In genomic region chr10:93130456-93130940, GRCm38 (mm10) we compare ENCODE assay signal across 13 mouse cellular contexts. TPM values are rescaled to one million over a fixed set of nuclear protein-coding genes. Genes with fewer than 3 reads are reported as not detected.
A peak's percentile ranks its signal among the peaks of the same experiment; 100 is the strongest.
DNase-seq lines count a peak whose midpoint lies in the region; ATAC-seq lines count a peak whose summit lies in the region.
"Had no signal": no experiment of that assay in that cellular context is flagged by ENCODE, and none has a peak within 500 bp of the region (broad histone marks: within the 10 kb centered on the region; RNA-seq: fewer than 3 reads in every experiment).

No protein-coding gene starts in this region.

- ATAC-seq in midbrain, embryonic 12.5 days (ENCODE audit: low FRiP score, low read depth) = no peak

- no peaks in the 10 kb centered on the region for H3K36me3 ChIP-seq in heart, embryonic 10.5 days
- H3K36me3 ChIP-seq in midbrain, embryonic 12.5 days = no peaks in the 10 kb centered on the region
- H3K36me3 ChIP-seq: limb, embryonic 12.5 days; lung, embryonic 15.5 days had no signal

- intact Hi-C loops in heart, postnatal 25 days (cut with DNase I) = no loop called here

- H3K9me3 ChIP-seq in heart, embryonic 10.5 days = no peaks in the 10 kb centered on the region
- no peaks in the 10 kb centered on the region for H3K9me3 ChIP-seq in midbrain, embryonic 12.5 days
- H3K9me3 ChIP-seq: limb, embryonic 12.5 days; lung, embryonic 15.5 days had no signal

- DNase-seq in heart, postnatal 25 days (ENCODE audit: low spot score) = peak; percentile 23
- no peak for DNase-seq in heart, embryonic 10.5 days (ENCODE audit: low spot score)
- peak; percentile 25 for DNase-seq in urinary bladder, postnatal 14 days (ENCODE audit: low spot score)
- DNase-seq in urinary bladder, postnatal 25 days (ENCODE audit: low spot score) = no peak
- no peak for DNase-seq in thymus, postnatal 25 days
- no peak for DNase-seq in frontal cortex, postnatal 14 days (ENCODE audit: low spot score in 2 of 2)
- no peak for DNase-seq in spleen, postnatal 10 days (ENCODE audit: low spot score in 2 of 2)
- DNase-seq: cerebellum, postnatal 10 days; gastrocnemius, postnatal 25 days; kidney, adult 2 months had no signal

- H3K4me1 ChIP-seq in heart, embryonic 10.5 days = no peaks in the 10 kb centered on the region
- peaks cover 12% of the 10 kb centered on the region; the same call in 1 of the 2 replicates for H3K4me1 ChIP-seq in midbrain, embryonic 12.5 days
- H3K4me1 ChIP-seq: limb, embryonic 12.5 days; lung, embryonic 15.5 days had no signal

- no peak overlapping the region for H3K9ac ChIP-seq in midbrain, embryonic 12.5 days (replicated peaks)
- H3K9ac ChIP-seq: limb, embryonic 12.5 days; lung, embryonic 15.5 days had no signal

- H3K4me3 ChIP-seq in heart, embryonic 10.5 days = no peak overlapping the region
- no peak overlapping the region for H3K4me3 ChIP-seq in midbrain, embryonic 12.5 days
- H3K4me3 ChIP-seq: limb, embryonic 12.5 days; lung, embryonic 15.5 days had no signal

- WGBS in heart, embryonic 10.5 days = 74% methylated on average over 10 of the region's 10 CpGs
- WGBS in midbrain, embryonic 12.5 days = 43% methylated on average over 10 of the region's 10 CpGs

- no peak overlapping the region for H3K4me2 ChIP-seq in midbrain, embryonic 12.5 days (replicated peaks)
- H3K4me2 ChIP-seq: limb, embryonic 12.5 days; lung, embryonic 15.5 days had no signal

- H3K27ac ChIP-seq in heart, embryonic 10.5 days = no peak overlapping the region
- H3K27ac ChIP-seq in midbrain, embryonic 12.5 days (replicated peaks) = 0 out of 2 replicates have a peak overlapping the region, but pooled peaks have one; percentile 10
- H3K27ac ChIP-seq: limb, embryonic 12.5 days; lung, embryonic 15.5 days had no signal

- H3K27me3 ChIP-seq in heart, embryonic 10.5 days (ENCODE audit: insufficient read depth, poor library complexity, severe bottlenecking) = no peaks in the 10 kb centered on the region
- H3K27me3 ChIP-seq in midbrain, embryonic 12.5 days = no peaks in the 10 kb centered on the region
- H3K27me3 ChIP-seq: limb, embryonic 12.5 days; lung, embryonic 15.5 days had no signal

RNA-seq across cellular contexts. Expression of gene Cdk17, which starts 30.2 kb away (rescaled TPM):
- total RNA-seq in heart, postnatal 25 days (2021) = 10 to 100 TPM; 16.2 to 19.7 TPM
- polyA plus RNA-seq in heart, embryonic 10.5 days (2016; fragmentation: Nextera tagmentation; extraction: Ambion mirVana) = 16.4 and 20.0 TPM in 2 replicates
- 44.0 and 48.4 TPM in 2 replicates for polyA plus RNA-seq in midbrain, embryonic 12.5 days (2016; fragmentation: Nextera tagmentation; extraction: Ambion mirVana)

RNA-seq across cellular contexts. Expression of gene Cfap54, which starts 49.1 kb away (rescaled TPM):
- under 1 TPM; 0.28 to 0.47 TPM for total RNA-seq in heart, postnatal 25 days (2021)
- polyA plus RNA-seq in heart, embryonic 10.5 days (2016; fragmentation: Nextera tagmentation; extraction: Ambion mirVana) = 0.11 and 0.23 TPM in 2 replicates
- 1.3 and 1.6 TPM in 2 replicates for polyA plus RNA-seq in midbrain, embryonic 12.5 days (2016; fragmentation: Nextera tagmentation; extraction: Ambion mirVana)

Comparison
In these comparisons a context has a peak if more than half of its experiments do, and no peak if none do; other contexts are left out.
1. DNase-seq: peak in heart, postnatal 25 days (single experiment) and urinary bladder, postnatal 14 days (single experiment); none in heart, embryonic 10.5 days (single experiment), urinary bladder, postnatal 25 days (single experiment), thymus, postnatal 25 days (single experiment), frontal cortex, postnatal 14 days (0 of 2) and spleen, postnatal 10 days (0 of 2).